Mouse (Mus musculus) cerebellum, adult 2 months (tissue): ENCODE data around the gene Lyst. TPM values are rescaled to one million over a fixed set of nuclear protein-coding genes. Genes with fewer than 3 reads are reported as not detected.

Source experiments
- DNase-seq, 2 experiments: peaks; one replicate each; pipeline ENCODE4 v3.0.0; 2021
- H3K27ac ChIP-seq: fragments of 200-500 bp; 2 replicates; pipeline ENCODE4 v1.5.1; 2012; ENCODE audit warnings: low read length, control low read depth, inconsistent platforms; ENCODE audit not compliant: insufficient read depth
- H3K27me3 ChIP-seq: fragments of 200-500 bp; 2 replicates; pipeline ENCODE4 v1.6.1; 2012; ENCODE audit warnings: inconsistent platforms, mild to moderate bottlenecking, low read length, moderate library complexity; ENCODE audit not compliant: control insufficient read depth, insufficient read depth
- H3K4me1 ChIP-seq: fragments of 200-500 bp; 2 replicates; pipeline ENCODE4 v1.6.1; 2011; ENCODE audit warnings: low read length; ENCODE audit not compliant: control insufficient read depth, insufficient read depth
- H3K4me3 ChIP-seq: fragments of 200-500 bp; replicated peaks from 2 replicates; pipeline ENCODE3; 2011; ENCODE audit warnings: mild to moderate bottlenecking, low read depth, low read length, control low read depth; ENCODE audit not compliant: insufficient read depth
- CTCF ChIP-seq: fragments of 200-500 bp; IDR thresholded peaks from 2 replicates; pipeline ENCODE4 v1.5.1; 2011; ENCODE audit warnings: low read depth, mild to moderate bottlenecking, control low read depth, low read length, moderate library complexity, borderline replicate concordance; ENCODE audit not compliant: insufficient read depth
- POLR2A ChIP-seq: fragments of 200-500 bp; IDR thresholded peaks from 2 replicates; pipeline ENCODE4 v1.6.1; 2011; ENCODE audit warnings: low read length, control low read depth, borderline replicate concordance; ENCODE audit not compliant: insufficient read depth
- WGBS: fragments of 180-500 bp; shearing (Covaris S2); methylation state at CpG from one replicate; pipeline ENCODE4 v1.1.7; 2018; 5-methylcytosine and 5-hydroxymethylcytosine counted together
- polyA plus RNA-seq: library from polyadenylated mRNA; depleted of rRNA; stranded (reverse); fragments of >200 nt; gene quantifications from 2 replicates; pipeline ENCODE4 v1.2.3, GENCODE M21; 2012

Gene Lyst
- polyA plus RNA-seq, 1 experiment, result 14.5 TPM

GRCm38 (mm10) chr13:13781026-13781425, 190.8 kb downstream of the Lyst start:
- TF ChIP-seq CTCF, result no peak
- 70% methylated on average over 4 of the region's 4 CpGs for WGBS
- Histone ChIP-seq H3K4me1 (no peaks in the 10 kb centered on the region), H3K27me3 (no peaks in the 10 kb centered on the region), H3K27ac (no peak overlapping the region), H3K4me3 (no peak overlapping the region)
- no peak for DNase-seq

- TF ChIP-seq CTCF, result no peak
- TF ChIP-seq POLR2A, result no peak
- no peak for DNase-seq
- no peak overlapping the region for H3K27ac ChIP-seq
- no peak overlapping the region for H3K4me3 ChIP-seq
- no peaks in the 10 kb centered on the region for H3K4me1 ChIP-seq
- no peaks in the 10 kb centered on the region for H3K27me3 ChIP-seq
- WGBS, result 57% methylated on average over 7 of the region's 7 CpGs
Observed at GRCm38 (mm10) chr13:13783296-13783695, 193.1 kb downstream of the Lyst start.

- TF ChIP-seq CTCF, result no peak
- TF ChIP-seq POLR2A, result no peak
- DNase-seq, result peak; percentile 32 to 38
- 1% methylated on average over 42 of the region's 43 CpGs for WGBS
- peak within 1 kb of the TSS; percentile 48 for H3K4me3 ChIP-seq
- H3K4me1 ChIP-seq, result no peaks in the 10 kb centered on the region
- no peak within 1 kb of the TSS for H3K27ac ChIP-seq
- no peaks in the 10 kb centered on the region for H3K27me3 ChIP-seq
Observed at GRCm38 (mm10) chr13:13783894-13784419, 193.8 kb downstream of the Lyst start, which contains the start of gene Gng4. TSS of gene Gng4 (plus strand) at chr13:13784059.

GRCm38 (mm10) chr13:13784420-13784936, 194.3 kb downstream of the Lyst start:
- TF ChIP-seq CTCF (no peak), POLR2A (no peak)
- no peaks in the 10 kb centered on the region for H3K27me3 ChIP-seq
- no peak for DNase-seq
- peak overlapping the region; percentile 48 for H3K4me3 ChIP-seq
- no peaks in the 10 kb centered on the region for H3K4me1 ChIP-seq
- WGBS, result under 1% methylated on average over 58 of the region's 59 CpGs
- no peak overlapping the region for H3K27ac ChIP-seq

- Histone ChIP-seq H3K27me3 (no peaks in the 10 kb centered on the region), H3K4me1 (no peaks in the 10 kb centered on the region), H3K27ac (no peak overlapping the region), H3K4me3 (peak overlapping the region; percentile 37)
- TF ChIP-seq POLR2A, result no peak
- no peak for TF ChIP-seq CTCF
- WGBS, result 3% methylated on average over 30 of the region's 30 CpGs
- DNase-seq, result peak in 1 of 2 experiments; percentile 20
Observed at GRCm38 (mm10) chr13:13784981-13785783, 195.0 kb downstream of the Lyst start.

- H3K27ac ChIP-seq, result no peak overlapping the region
- H3K4me3 ChIP-seq, result no peak overlapping the region
- TF ChIP-seq POLR2A, result no peak
- TF ChIP-seq CTCF, result no peak
- no peaks in the 10 kb centered on the region for H3K27me3 ChIP-seq
- whole genome bisulfite sequencing, result 87% methylated on average over 6 of the region's 6 CpGs
- DNase-seq, result no peak
- H3K4me1 ChIP-seq, result no peaks in the 10 kb centered on the region
Observed at GRCm38 (mm10) chr13:13786971-13787370, 196.8 kb downstream of the Lyst start.

- no peak overlapping the region for H3K27ac ChIP-seq
- H3K27me3 ChIP-seq, result no peaks in the 10 kb centered on the region
- 90% methylated on average over 4 of the region's 4 CpGs for WGBS
- no peaks in the 10 kb centered on the region for H3K4me1 ChIP-seq
- no peak for DNase-seq
- TF ChIP-seq POLR2A (no peak), CTCF (no peak)
- no peak overlapping the region for H3K4me3 ChIP-seq
Observed at GRCm38 (mm10) chr13:13788070-13788469, 197.9 kb downstream of the Lyst start.

- H3K4me1 ChIP-seq, result no peaks in the 10 kb centered on the region
- H3K4me3 ChIP-seq, result no peak overlapping the region
- DNase-seq, result no peak
- TF ChIP-seq CTCF, result no peak
- no peak for TF ChIP-seq POLR2A
- no peak overlapping the region for H3K27ac ChIP-seq
- no peaks in the 10 kb centered on the region for H3K27me3 ChIP-seq
- 86% methylated on average over 3 of the region's 3 CpGs for WGBS
Observed at GRCm38 (mm10) chr13:13791981-13792380, 201.8 kb downstream of the Lyst start.
